Mouse (Mus musculus): ENCODE measurements at regions not wholly inside any gene's neighbourhood (a gene's known extent, or its start where the extent isn't known, plus 50 kb on each side); places are given as distances from the start of the nearest gene placed in this dataset.

GRCm38 (mm10) chr7:145108994-145109393 is 98.9 kb downstream of the 1810010D01Rik start:
- Histone ChIP-seq H3K9me3 (ENCODE audit: control insufficient read depth, low read length) (no peaks in the 10 kb centered on the region), H3K4me3 (ENCODE audit: low read depth, low read length) (no peak overlapping the region), H3K27ac (replicated peaks) (no peak overlapping the region), H3K4me1 (replicated peaks; ENCODE audit: control insufficient read depth, insufficient read depth) (peaks cover 4% of the 10 kb centered on the region; the same call in 1 of the 2 replicates), H3K4me2 (replicated peaks; ENCODE audit: low read depth) (no peak overlapping the region), H3K27me3 (ENCODE audit: control insufficient read depth, insufficient read depth, low read length) (no peaks in the 10 kb centered on the region), H3K36me3 (ENCODE audit: control insufficient read depth, insufficient read depth, low read length) (no peaks in the 10 kb centered on the region), H3K9ac (ENCODE audit: low read length) (no peak overlapping the region)
- WGBS: 81% methylated on average over 3 of the region's 3 CpGs
- no peak for ATAC-seq (ENCODE audit: low FRiP score, low TSS enrichment)
- DNase-seq (ENCODE audit: low spot score): no peak
- TF ChIP-seq EP300 (optimal IDR thresholded peaks at IDR 0.05) (no peak), CTCF (IDR thresholded peaks at IDR 0.05; ENCODE audit: low read depth) (no peak)

GRCm38 (mm10) chr7:145107575-145108170 is 100.2 kb downstream of the 1810010D01Rik start:
- ATAC-seq (ENCODE audit: low FRiP score, low TSS enrichment): no peak
- Histone ChIP-seq H3K27me3 (ENCODE audit: control insufficient read depth, insufficient read depth, low read length) (no peaks in the 10 kb centered on the region), H3K4me1 (replicated peaks; ENCODE audit: control insufficient read depth, insufficient read depth) (peaks cover 4% of the 10 kb centered on the region; the same call in 1 of the 2 replicates), H3K9ac (ENCODE audit: low read length) (no peak overlapping the region), H3K36me3 (ENCODE audit: control insufficient read depth, insufficient read depth, low read length) (no peaks in the 10 kb centered on the region), H3K4me3 (ENCODE audit: low read depth, low read length) (no peak overlapping the region), H3K27ac (replicated peaks) (no peak overlapping the region), H3K4me2 (replicated peaks; ENCODE audit: low read depth) (no peak overlapping the region), H3K9me3 (ENCODE audit: control insufficient read depth, low read length) (no peaks in the 10 kb centered on the region)
- no peak for TF ChIP-seq EP300 (optimal IDR thresholded peaks at IDR 0.05)
- TF ChIP-seq CTCF (IDR thresholded peaks at IDR 0.05; ENCODE audit: low read depth): no peak
- no peak for DNase-seq (ENCODE audit: low spot score)
- WGBS: 83% methylated on average over 2 of the region's 2 CpGs

DNA sequence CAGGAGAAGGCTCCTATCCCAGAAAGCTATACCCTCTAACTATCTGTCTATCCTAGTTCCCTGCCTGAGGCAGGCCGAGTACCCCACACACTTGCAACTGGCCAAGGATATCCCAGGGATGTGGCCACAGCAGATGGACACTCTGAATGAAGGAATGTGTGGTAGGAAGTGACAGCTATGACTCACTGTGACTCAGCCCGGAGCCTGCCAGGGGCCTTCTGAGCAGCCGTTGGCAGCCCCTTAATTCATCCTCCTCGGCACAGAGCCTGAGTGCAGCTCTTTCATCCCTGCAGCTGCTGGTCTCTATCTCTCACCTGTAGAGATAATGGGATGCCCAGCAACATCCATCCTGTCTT is 101.4 kb downstream of the 1810010D01Rik start:
- Histone ChIP-seq H3K4me1 (replicated peaks; ENCODE audit: control insufficient read depth, insufficient read depth) (peaks cover 4% of the 10 kb centered on the region; the same call in 1 of the 2 replicates), H3K27ac (replicated peaks) (no peak overlapping the region), H3K36me3 (ENCODE audit: control insufficient read depth, insufficient read depth, low read length) (no peaks in the 10 kb centered on the region), H3K27me3 (ENCODE audit: control insufficient read depth, insufficient read depth, low read length) (no peaks in the 10 kb centered on the region), H3K4me3 (ENCODE audit: low read depth, low read length) (no peak overlapping the region), H3K9ac (ENCODE audit: low read length) (no peak overlapping the region), H3K4me2 (replicated peaks; ENCODE audit: low read depth) (no peak overlapping the region), H3K9me3 (ENCODE audit: control insufficient read depth, low read length) (no peaks in the 10 kb centered on the region)
- 0 out of 2 replicates have a peak, but pooled peaks have one; percentile 16 for ATAC-seq (ENCODE audit: low FRiP score, low TSS enrichment)
- TF ChIP-seq EP300 (optimal IDR thresholded peaks at IDR 0.05) (no peak), CTCF (IDR thresholded peaks at IDR 0.05; ENCODE audit: low read depth) (no peak)
- DNase-seq (ENCODE audit: low spot score): no peak
- 33% methylated on average over 4 of the region's 4 CpGs for WGBS

GRCm38 (mm10) chr7:145105831-145106493 is 102.0 kb downstream of the 1810010D01Rik start:
- H3K4me3 ChIP-seq (ENCODE audit: low read depth, low read length): no peak overlapping the region
- DNase-seq (ENCODE audit: low spot score) (no peak), ATAC-seq (ENCODE audit: low FRiP score, low TSS enrichment) (no peak)
- peaks cover 2% of the 10 kb centered on the region; the same call in 1 of the 2 replicates for H3K4me1 ChIP-seq (replicated peaks; ENCODE audit: control insufficient read depth, insufficient read depth)
- no peaks in the 10 kb centered on the region for H3K27me3 ChIP-seq (ENCODE audit: control insufficient read depth, insufficient read depth, low read length)
- no peaks in the 10 kb centered on the region for H3K9me3 ChIP-seq (ENCODE audit: control insufficient read depth, low read length)
- TF ChIP-seq EP300 (optimal IDR thresholded peaks at IDR 0.05) (no peak), CTCF (IDR thresholded peaks at IDR 0.05; ENCODE audit: low read depth) (no peak)
- H3K27ac ChIP-seq (replicated peaks): no peak overlapping the region
- H3K36me3 ChIP-seq (ENCODE audit: control insufficient read depth, insufficient read depth, low read length): no peaks in the 10 kb centered on the region
- no peak overlapping the region for H3K9ac ChIP-seq (ENCODE audit: low read length)
- WGBS: 90% methylated on average over 7 of the region's 7 CpGs
- no peak overlapping the region for H3K4me2 ChIP-seq (replicated peaks; ENCODE audit: low read depth)

GRCm38 (mm10) chr7:145102692-145103091 is 105.2 kb downstream of the 1810010D01Rik start:
- no peak for TF ChIP-seq CTCF (IDR thresholded peaks at IDR 0.05; ENCODE audit: low read depth)
- no peak for TF ChIP-seq EP300 (optimal IDR thresholded peaks at IDR 0.05)
- H3K36me3 ChIP-seq (ENCODE audit: control insufficient read depth, insufficient read depth, low read length): no peaks in the 10 kb centered on the region
- H3K9ac ChIP-seq (ENCODE audit: low read length): no peak overlapping the region
- H3K9me3 ChIP-seq (ENCODE audit: control insufficient read depth, low read length): no peaks in the 10 kb centered on the region
- H3K4me2 ChIP-seq (replicated peaks; ENCODE audit: low read depth): no peak overlapping the region
- DNase-seq (ENCODE audit: low spot score) (no peak), ATAC-seq (ENCODE audit: low FRiP score, low TSS enrichment) (no peak)
- no peak overlapping the region for H3K4me3 ChIP-seq (ENCODE audit: low read depth, low read length)
- 64% methylated on average over 5 of the region's 5 CpGs for WGBS
- no peaks in the 10 kb centered on the region for H3K4me1 ChIP-seq (replicated peaks; ENCODE audit: control insufficient read depth, insufficient read depth)
- H3K27ac ChIP-seq (replicated peaks): peak overlapping the region; percentile 40; the same call in 1 of the 2 replicates
- no peaks in the 10 kb centered on the region for H3K27me3 ChIP-seq (ENCODE audit: control insufficient read depth, insufficient read depth, low read length)

DNA sequence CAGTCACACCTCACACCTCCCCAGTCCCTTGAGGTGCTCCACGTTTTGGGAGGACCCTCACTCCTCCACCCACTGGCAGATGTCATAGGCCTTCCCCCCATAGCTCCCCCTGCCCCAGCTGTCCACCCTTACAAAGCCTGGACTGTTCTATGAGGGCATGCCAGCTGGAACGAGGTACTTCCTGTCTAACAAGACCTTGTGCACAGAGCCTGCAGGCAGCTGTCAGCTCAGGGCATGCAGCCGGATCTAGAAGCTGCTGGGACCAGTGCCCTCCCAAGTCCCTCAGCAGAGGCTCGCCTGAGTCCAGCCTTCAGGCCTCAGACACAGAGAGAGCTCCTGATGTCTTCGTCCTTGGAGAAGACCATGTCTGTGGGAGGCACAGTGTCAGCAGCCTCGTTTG is 105.7 kb downstream of the 1810010D01Rik start:
- peak overlapping the region; percentile 40; the same call in 1 of the 2 replicates for H3K27ac ChIP-seq (replicated peaks)
- TF ChIP-seq EP300 (optimal IDR thresholded peaks at IDR 0.05) (no peak), CTCF (IDR thresholded peaks at IDR 0.05; ENCODE audit: low read depth) (no peak)
- no peaks in the 10 kb centered on the region for H3K27me3 ChIP-seq (ENCODE audit: control insufficient read depth, insufficient read depth, low read length)
- ATAC-seq (ENCODE audit: low FRiP score, low TSS enrichment) (peak; percentile 49; the same call in 1 of the 2 replicates), DNase-seq (ENCODE audit: low spot score) (no peak)
- 44% methylated on average over 6 of the region's 6 CpGs for WGBS
- no peaks in the 10 kb centered on the region for H3K4me1 ChIP-seq (replicated peaks; ENCODE audit: control insufficient read depth, insufficient read depth)
- no peak overlapping the region for H3K4me2 ChIP-seq (replicated peaks; ENCODE audit: low read depth)
- no peaks in the 10 kb centered on the region for H3K36me3 ChIP-seq (ENCODE audit: control insufficient read depth, insufficient read depth, low read length)
- H3K9me3 ChIP-seq (ENCODE audit: control insufficient read depth, low read length): no peaks in the 10 kb centered on the region
- H3K9ac ChIP-seq (ENCODE audit: low read length): no peak overlapping the region
- H3K4me3 ChIP-seq (ENCODE audit: low read depth, low read length): no peak overlapping the region

All from stomach, postnatal 0 days (tissue).